Mouse (Mus musculus) WW6 (cell line): Measurements from ENCODE around the gene Rcc1.
A peak's percentile ranks its signal among the peaks of the same experiment; 100 is the strongest.

Experiments used
- DNase-seq: peaks from one replicate; pipeline ENCODE4 v3.0.0-alpha.2; 2013; ENCODE audit warnings: low read depth, low spot score

The Rcc1 gene

DNA sequence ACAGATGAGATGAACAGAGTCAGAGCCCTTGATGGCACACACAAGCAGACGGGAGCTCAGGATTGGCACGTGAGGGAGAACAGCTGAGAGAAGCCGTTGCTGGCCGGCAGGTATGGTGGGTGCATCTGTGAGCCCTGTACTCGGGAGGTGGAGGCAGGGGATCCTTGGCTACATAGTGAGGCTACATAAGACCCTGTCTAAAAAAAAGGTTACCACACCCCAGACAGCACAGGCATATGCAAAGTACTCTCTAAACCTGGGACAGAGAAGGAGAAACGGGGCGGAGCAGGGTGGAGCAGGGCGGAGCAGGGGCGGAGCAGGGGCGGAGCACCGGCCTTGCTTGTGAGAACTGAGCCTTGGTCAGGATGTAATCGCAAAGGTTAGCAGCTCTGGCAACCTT, 2.8 kb upstream of the Rcc1 start:
- DNase-seq, result no peak

GRCm38 (mm10) chr4:132355403-132355802, 2.0 kb upstream of the Rcc1 start:
- DNase-seq, result no peak

GRCm38 (mm10) chr4:132354571-132354970, 1.2 kb upstream of the Rcc1 start:
- no peak for DNase-seq

GRCm38 (mm10) chr4:132352739-132353138, 666 bp downstream of the Rcc1 start:
- no peak for DNase-seq

DNA sequence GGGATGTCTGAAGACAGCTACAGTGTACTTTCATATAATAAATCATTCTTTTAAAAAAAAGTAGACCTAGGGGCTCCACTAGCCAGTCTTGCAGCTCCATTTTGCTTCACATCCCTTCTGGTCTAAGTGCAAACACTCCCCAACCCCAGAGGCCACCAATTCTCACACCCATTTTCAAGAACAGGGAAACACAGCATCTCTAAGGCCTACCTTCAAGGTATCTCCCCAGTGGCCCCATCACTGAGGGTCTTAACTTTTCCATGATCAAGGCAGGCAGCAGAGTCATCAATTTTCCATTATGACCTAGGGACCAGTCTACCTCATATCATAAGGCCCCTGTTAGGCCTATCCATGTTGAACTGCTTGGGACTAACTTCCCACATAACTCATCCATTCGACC, 2.0 kb downstream of the Rcc1 start:
- no peak for DNase-seq

DNA sequence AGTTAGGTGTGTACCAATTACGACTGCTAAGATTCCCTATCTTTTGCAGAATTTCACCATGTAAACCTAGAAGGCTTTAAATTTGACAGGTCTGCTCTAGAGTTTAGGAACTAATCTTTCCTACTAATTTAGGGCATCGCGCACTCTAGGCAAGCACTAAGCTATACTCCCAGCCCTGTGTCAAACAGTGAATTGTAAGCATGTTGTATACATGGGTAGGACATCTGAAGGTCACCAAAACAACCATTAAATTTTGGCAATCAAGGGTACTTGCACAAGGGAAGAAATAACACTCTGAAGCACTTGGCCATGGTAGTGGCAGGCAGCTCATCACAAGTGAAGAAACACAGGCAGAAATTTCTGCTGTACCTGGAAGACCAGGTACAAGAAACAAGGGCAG, 2.6 kb downstream of the Rcc1 start:
- no peak for DNase-seq

GRCm38 (mm10) chr4:132350123-132350740, 3.2 kb downstream of the Rcc1 start:
- peak; percentile 67 for DNase-seq

GRCm38 (mm10) chr4:132349495-132350122, 3.8 kb downstream of the Rcc1 start:
- peak; percentile 67 for DNase-seq

GRCm38 (mm10) chr4:132346661-132347060, 6.7 kb downstream of the Rcc1 start:
- no peak for DNase-seq

GRCm38 (mm10) chr4:132346261-132346660, 7.1 kb downstream of the Rcc1 start:
- DNase-seq, result no peak

- DNase-seq, result no peak
These were observed 7.6 kb downstream of the Rcc1 start for GRCm38 (mm10) chr4:132345843-132346212.

GRCm38 (mm10) chr4:132345135-132345842, 8.1 kb downstream of the Rcc1 start:
- DNase-seq, result peak; percentile 74

DNA sequence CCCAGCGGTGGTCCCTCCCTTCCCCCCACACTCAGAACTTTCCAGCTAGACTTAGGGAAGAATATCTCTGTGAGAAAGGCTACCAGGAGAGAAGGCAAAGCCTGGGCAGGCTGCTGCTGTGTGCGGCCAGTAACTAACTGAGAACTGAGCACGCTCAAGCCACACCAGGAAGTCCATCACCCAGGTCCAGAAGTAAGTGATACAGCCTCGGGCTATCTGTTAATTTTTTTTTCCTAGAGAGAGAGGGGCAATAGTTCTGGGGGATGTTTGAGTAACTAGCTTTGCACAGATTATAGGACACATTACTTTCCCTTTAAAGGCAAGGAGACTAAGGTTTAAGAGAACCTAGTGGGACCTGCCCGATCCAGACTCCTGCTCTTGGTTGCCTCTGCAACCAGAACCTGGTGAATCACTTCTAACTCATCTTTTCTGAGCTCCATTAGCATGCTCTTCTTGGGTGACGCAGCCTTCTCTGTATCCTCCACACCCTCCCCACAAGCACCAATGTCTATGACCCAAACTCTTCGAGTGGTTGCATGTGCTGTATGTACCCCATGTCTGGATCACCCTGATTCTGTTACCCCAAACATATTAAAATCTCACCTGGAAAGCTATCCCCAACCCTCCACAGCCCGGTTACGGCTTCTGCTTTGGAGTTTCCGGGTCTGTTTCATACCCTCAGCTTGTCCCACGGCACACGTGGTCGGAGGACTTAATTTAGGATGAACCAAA, 8.8 kb downstream of the Rcc1 start:
- no peak for DNase-seq

GRCm38 (mm10) chr4:132341451-132341850, 12.0 kb downstream of the Rcc1 start:
- no peak for DNase-seq

DNA sequence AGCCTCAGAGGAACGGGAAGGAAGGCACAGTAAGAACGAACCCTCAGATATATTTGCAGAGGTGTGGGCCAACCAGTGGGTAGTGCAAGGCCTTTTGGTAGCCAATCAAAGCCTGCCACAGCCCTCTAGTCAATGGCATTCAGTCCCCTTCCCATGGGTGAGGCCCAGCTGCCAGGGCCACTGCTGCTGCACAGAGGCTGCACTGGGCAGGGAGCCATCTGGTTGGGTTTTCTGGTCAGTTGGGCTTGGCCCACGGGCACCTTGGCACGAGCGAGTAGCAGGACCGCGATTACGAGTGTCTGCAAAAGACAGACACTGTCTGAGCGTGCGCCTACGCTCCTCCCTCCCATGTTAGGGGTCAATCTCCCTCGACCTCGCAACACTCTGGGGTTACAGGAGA, 14.5 kb downstream of the Rcc1 start:
- DNase-seq, result no peak

DNA sequence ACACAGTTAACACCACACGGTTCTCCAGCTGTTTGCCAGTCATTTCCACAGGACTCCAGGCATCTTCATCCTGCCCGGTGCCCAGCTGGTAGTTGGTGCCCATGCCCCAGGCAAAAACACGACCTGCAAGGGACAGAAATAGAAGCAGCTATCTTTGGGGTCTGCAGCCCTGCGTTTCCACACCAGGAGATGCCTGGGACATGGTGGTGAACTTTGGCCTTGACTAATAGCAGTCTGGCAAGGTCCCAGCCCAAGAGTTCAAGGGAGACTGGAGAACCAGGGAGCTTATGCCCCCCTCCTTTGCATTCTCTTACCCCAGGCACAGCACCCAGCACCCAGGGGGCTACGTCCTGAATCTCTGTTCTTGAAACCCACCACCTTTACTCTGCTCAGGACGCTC, 20.5 kb downstream of the Rcc1 start:
- DNase-seq, result no peak

DNA sequence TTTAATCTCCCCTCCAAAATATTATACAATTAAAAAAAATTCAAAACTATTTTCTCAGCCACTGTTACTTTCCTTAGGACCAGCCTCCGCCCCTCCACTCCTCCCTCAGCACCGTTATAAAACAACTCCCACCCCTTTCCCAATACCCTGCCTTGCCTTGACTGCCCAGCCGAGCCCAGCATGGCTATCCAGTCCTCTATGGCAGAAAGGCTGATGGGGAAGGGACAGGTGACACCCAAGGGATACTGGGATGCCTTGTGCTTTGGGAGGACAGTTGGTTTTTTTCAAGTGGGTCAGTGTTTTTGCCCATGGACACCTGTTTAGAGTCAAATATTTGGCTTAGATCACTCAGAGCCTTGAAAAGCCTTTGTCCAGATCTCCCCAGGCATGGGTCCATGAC, 21.4 kb downstream of the Rcc1 start:
- no peak for DNase-seq

GRCm38 (mm10) chr4:132329835-132330354, 23.5 kb downstream of the Rcc1 start:
- no peak for DNase-seq

- DNase-seq, result peak; percentile 89
These were observed 24.1 kb downstream of the Rcc1 start, which contains the start of gene Trnau1ap for GRCm38 (mm10) chr4:132329115-132329834. TSS of gene Trnau1ap (minus strand) at chr4:132329538.

DNA sequence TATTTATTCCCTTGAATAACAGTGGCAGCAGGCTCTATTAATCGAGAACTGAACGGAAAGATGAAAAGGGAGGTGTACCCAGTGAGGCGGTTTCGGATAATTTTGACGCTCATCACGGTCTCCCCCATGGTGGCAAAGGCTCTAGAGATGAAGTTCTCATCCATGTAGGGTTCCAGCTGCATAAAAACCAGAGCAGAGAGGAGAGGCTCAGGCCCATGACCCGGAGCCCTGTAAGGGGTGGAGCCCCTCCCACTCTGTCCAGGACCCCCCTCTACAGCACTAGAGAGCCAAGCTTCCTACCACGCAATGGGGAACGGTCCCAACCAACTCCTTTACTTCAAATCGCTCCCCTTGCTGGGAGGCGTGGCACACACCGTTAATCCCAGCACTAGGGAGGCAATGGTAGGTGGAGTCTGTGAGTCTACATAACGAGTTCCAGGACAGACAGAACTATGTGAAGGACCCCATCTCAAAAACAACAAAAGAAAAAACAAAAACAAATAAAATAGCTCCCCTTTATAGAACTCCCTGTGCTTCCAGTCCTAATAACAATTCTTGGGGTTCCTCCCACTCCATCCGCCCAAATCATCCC, 24.9 kb downstream of the Rcc1 start:
- DNase-seq, result no peak

DNA sequence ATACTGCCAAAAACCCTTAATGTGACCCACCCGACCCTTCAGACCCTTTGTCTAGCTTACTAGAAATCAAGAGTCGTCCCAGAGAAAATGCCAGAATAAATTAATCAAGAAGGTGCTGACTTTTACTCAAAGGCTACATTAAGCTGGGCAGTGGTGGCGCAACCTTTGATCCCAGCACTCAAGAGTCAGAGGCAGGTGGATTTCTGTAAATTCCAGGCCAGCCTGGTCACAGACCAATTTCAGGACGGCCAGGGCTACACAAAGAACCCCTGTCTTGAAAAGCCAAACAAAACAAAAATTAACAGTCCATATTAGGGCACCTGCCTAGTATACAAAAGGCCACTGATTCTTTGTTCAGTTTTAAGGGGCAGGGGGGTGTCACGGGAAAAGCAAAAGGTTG, 26.9 kb downstream of the Rcc1 start:
- DNase-seq, result no peak
